Mouse (Mus musculus) stomach, embryonic 14.5 days (tissue): ENCODE data around the gene Ptprg. TPM values are rescaled to one million over a fixed set of nuclear protein-coding genes. Genes with fewer than 3 reads are reported as not detected.

Experiments
- ATAC-seq: fragments of 200-750 bp; cut with Nextera tagmentation; 2 replicates; pipeline ENCODE4 v1.8.0; 2017; ENCODE audit warnings: low read depth, moderate TSS enrichment; ENCODE audit not compliant: insufficient number of reproducible peaks, insufficient read depth, low FRiP score
- H3K27ac ChIP-seq: fragments of 300-500 bp; sonication (generic); 2 replicates; pipeline ENCODE4 v1.5.1; 2014; ENCODE audit warnings: mild to moderate bottlenecking, low read length, moderate library complexity, mixed read lengths
- H3K27me3 ChIP-seq: fragments of 300-500 bp; sonication (generic); 2 replicates; pipeline ENCODE4 v1.6.1; 2014; ENCODE audit warnings: low read length, control low read depth, mixed read lengths; ENCODE audit not compliant: control insufficient read depth, insufficient read depth
- H3K36me3 ChIP-seq: fragments of 300-500 bp; sonication (generic); 2 replicates; pipeline ENCODE4 v1.6.1; 2014; ENCODE audit warnings: mild to moderate bottlenecking, control low read depth, low read length, moderate library complexity, mixed read lengths; ENCODE audit not compliant: control insufficient read depth, insufficient read depth
- H3K4me1 ChIP-seq: fragments of 300-500 bp; sonication (generic); 2 replicates; pipeline ENCODE4 v1.6.1; 2014; ENCODE audit warnings: low read length, control low read depth, mixed read lengths; ENCODE audit not compliant: control insufficient read depth, insufficient read depth
- H3K4me2 ChIP-seq: fragments of 300-500 bp; sonication (generic); replicated peaks from 2 replicates; pipeline ENCODE4 v1.6.1; 2014; ENCODE audit warnings: low read depth, low read length, control low read depth
- H3K4me3 ChIP-seq: fragments of 300-500 bp; sonication (generic); 2 replicates; pipeline ENCODE4 v1.5.1; 2014; ENCODE audit warnings: low read depth, low read length, control low read depth
- H3K9ac ChIP-seq: fragments of 300-500 bp; sonication (generic); replicated peaks from 2 replicates; pipeline ENCODE4 v1.6.1; 2014; ENCODE audit warnings: low read depth, mild to moderate bottlenecking, control low read depth, low read length, moderate library complexity, mixed read lengths
- H3K9me3 ChIP-seq: fragments of 300-500 bp; sonication (generic); 2 replicates; pipeline ENCODE4 v1.6.1; 2016; ENCODE audit warnings: low read depth, low read length, control low read depth; ENCODE audit not compliant: control insufficient read depth
- WGBS: fragments of 180-500 bp; shearing (Covaris S2); extraction: QIAGEN DNeasy Blood & Tissue Kit; methylation state at CpG from one replicate; pipeline ENCODE4 v1.1.7; 2014; 5-methylcytosine and 5-hydroxymethylcytosine counted together
- polyA plus RNA-seq: library from polyadenylated mRNA; unstranded; fragments of >200 nt; fragmentation: Nextera tagmentation; extraction: Ambion mirVana; gene quantifications from 2 replicates; pipeline ENCODE4 v1.2.1, GENCODE M21; 2014

Ptprg gene
- polyA plus RNA-seq, 1 experiment from 2014 or later = 31.3 TPM

GRCm38 (mm10) chr14:12121906-12122305 lies 568.6 kb downstream of the Ptprg start:
- no peak for ATAC-seq
- WGBS = 91% methylated on average over 7 of the region's 7 CpGs
- no peak overlapping the region for H3K27ac ChIP-seq

GRCm38 (mm10) chr14:12124682-12125081 lies 571.4 kb downstream of the Ptprg start:
- H3K9me3 ChIP-seq = no peaks in the 10 kb centered on the region
- WGBS = 84% methylated on average over 3 of the region's 3 CpGs
- ATAC-seq = no peak
- H3K27ac ChIP-seq = no peak overlapping the region
- H3K36me3 ChIP-seq = no peaks in the 10 kb centered on the region
- H3K4me3 ChIP-seq = no peak overlapping the region
- H3K27me3 ChIP-seq = no peaks in the 10 kb centered on the region
- H3K4me2 ChIP-seq = no peak overlapping the region
- H3K9ac ChIP-seq = no peak overlapping the region
- H3K4me1 ChIP-seq = no peaks in the 10 kb centered on the region

More at GRCm38 (mm10) chr14:12121906-12122305, 568.6 kb downstream of the Ptprg start:
- H3K4me2 ChIP-seq = no peak overlapping the region
- no peak overlapping the region for H3K4me3 ChIP-seq
- no peaks in the 10 kb centered on the region for H3K27me3 ChIP-seq
- H3K9ac ChIP-seq = no peak overlapping the region
- no peaks in the 10 kb centered on the region for H3K9me3 ChIP-seq
- H3K36me3 ChIP-seq = no peaks in the 10 kb centered on the region
- H3K4me1 ChIP-seq = no peaks in the 10 kb centered on the region

- no peaks in the 10 kb centered on the region for H3K9me3 ChIP-seq
- no peak for ATAC-seq
- H3K36me3 ChIP-seq = no peaks in the 10 kb centered on the region
- H3K27ac ChIP-seq = no peak overlapping the region
- H3K4me1 ChIP-seq = no peaks in the 10 kb centered on the region
- H3K9ac ChIP-seq = no peak overlapping the region
- H3K27me3 ChIP-seq = no peaks in the 10 kb centered on the region
- H3K4me3 ChIP-seq = no peak overlapping the region
- no peak overlapping the region for H3K4me2 ChIP-seq
- WGBS = 83% methylated on average over 3 of the region's 3 CpGs
Observed at GRCm38 (mm10) chr14:12127951-12128350, 574.6 kb downstream of the Ptprg start.

GRCm38 (mm10) chr14:12132046-12132615 lies 578.8 kb downstream of the Ptprg start:
- no peak for ATAC-seq
- Histone ChIP-seq H3K9me3 (no peaks in the 10 kb centered on the region), H3K4me2 (no peak overlapping the region), H3K4me1 (no peaks in the 10 kb centered on the region), H3K36me3 (no peaks in the 10 kb centered on the region), H3K27ac (no peak overlapping the region), H3K27me3 (no peaks in the 10 kb centered on the region), H3K9ac (no peak overlapping the region), H3K4me3 (no peak overlapping the region)
- 67% methylated on average over 7 of the region's 7 CpGs for WGBS

- 80% methylated on average over 3 of the region's 3 CpGs for WGBS
- H3K27me3 ChIP-seq = no peaks in the 10 kb centered on the region
- no peaks in the 10 kb centered on the region for H3K36me3 ChIP-seq
- H3K9ac ChIP-seq = no peak overlapping the region
- H3K27ac ChIP-seq = no peak overlapping the region
- no peaks in the 10 kb centered on the region for H3K4me1 ChIP-seq
- no peak overlapping the region for H3K4me3 ChIP-seq
- no peak overlapping the region for H3K4me2 ChIP-seq
- no peak for ATAC-seq
- H3K9me3 ChIP-seq = no peaks in the 10 kb centered on the region
Observed at GRCm38 (mm10) chr14:12133163-12133562, 579.8 kb downstream of the Ptprg start.

- Histone ChIP-seq H3K9ac (no peak overlapping the region), H3K4me3 (no peak overlapping the region), H3K4me2 (no peak overlapping the region), H3K4me1 (no peaks in the 10 kb centered on the region), H3K36me3 (no peaks in the 10 kb centered on the region), H3K27ac (no peak overlapping the region), H3K9me3 (no peaks in the 10 kb centered on the region), H3K27me3 (no peaks in the 10 kb centered on the region)
- 77% methylated on average over 4 of the region's 4 CpGs for WGBS
- ATAC-seq = no peak
Observed at GRCm38 (mm10) chr14:12134504-12134903, 581.2 kb downstream of the Ptprg start.

- no peak overlapping the region for H3K4me3 ChIP-seq
- H3K4me2 ChIP-seq = no peak overlapping the region
- H3K9me3 ChIP-seq = no peaks in the 10 kb centered on the region
- no peak overlapping the region for H3K9ac ChIP-seq
- no peak for ATAC-seq
- H3K36me3 ChIP-seq = no peaks in the 10 kb centered on the region
- H3K27ac ChIP-seq = no peak overlapping the region
- no peaks in the 10 kb centered on the region for H3K4me1 ChIP-seq
- H3K27me3 ChIP-seq = no peaks in the 10 kb centered on the region
- WGBS = 45% methylated on average over 4 of the region's 4 CpGs
Observed at GRCm38 (mm10) chr14:12136536-12136935, 583.2 kb downstream of the Ptprg start.

- H3K4me2 ChIP-seq = no peak overlapping the region
- no peak overlapping the region for H3K4me3 ChIP-seq
- no peaks in the 10 kb centered on the region for H3K27me3 ChIP-seq
- H3K4me1 ChIP-seq = no peaks in the 10 kb centered on the region
- no peak overlapping the region for H3K9ac ChIP-seq
- 45% methylated on average over 18 of the region's 18 CpGs for WGBS
- no peaks in the 10 kb centered on the region for H3K9me3 ChIP-seq
- H3K36me3 ChIP-seq = no peaks in the 10 kb centered on the region
- H3K27ac ChIP-seq = no peak overlapping the region
- no peak for ATAC-seq
Observed at GRCm38 (mm10) chr14:12139643-12140481, 586.5 kb downstream of the Ptprg start.
